Mouse (Mus musculus) spleen, adult 2 months (tissue): ENCODE results near the gene Pde4d. TPM values are rescaled to one million over a fixed set of nuclear protein-coding genes. Genes with fewer than 3 reads are reported as not detected.

Experiments used
- DNase-seq, 2 experiments: peaks; one replicate each; pipeline versions ENCODE4 v3.0.0 to v3.0.0-alpha.2; 2012 to 2021; ENCODE audit warnings: low spot score in 2 of 2, low read depth in 1 of 2
- H3K27ac ChIP-seq: fragments of 200-500 bp; 2 replicates; pipeline ENCODE4 v1.5.1; 2012; ENCODE audit warnings: low read length, inconsistent platforms; ENCODE audit not compliant: insufficient read depth
- H3K27me3 ChIP-seq: fragments of 200-500 bp; 2 replicates; pipeline ENCODE4 v1.6.1; 2012; ENCODE audit warnings: mild to moderate bottlenecking, moderate library complexity, low read length, inconsistent platforms; ENCODE audit not compliant: control insufficient read depth, insufficient read depth
- H3K36me3 ChIP-seq: fragments of 200-500 bp; 2 replicates; pipeline ENCODE4 v1.6.1; 2012; ENCODE audit warnings: mild to moderate bottlenecking, low read length, inconsistent platforms; ENCODE audit not compliant: control insufficient read depth, insufficient read depth
- H3K4me1 ChIP-seq: fragments of 200-500 bp; 2 replicates; pipeline ENCODE4 v1.6.1; 2011; ENCODE audit warnings: inconsistent platforms; ENCODE audit not compliant: control insufficient read depth, insufficient read depth, insufficient read length
- H3K4me3 ChIP-seq: fragments of 200-500 bp; 2 replicates; pipeline ENCODE4 v1.5.1; 2011; ENCODE audit warnings: mild to moderate bottlenecking, inconsistent platforms; ENCODE audit not compliant: insufficient read depth, insufficient read length; ENCODE audit errors: extremely low read depth
- CTCF ChIP-seq: fragments of 200-500 bp; IDR thresholded peaks from 2 replicates; pipeline ENCODE4 v1.5.1; 2011; ENCODE audit warnings: mild to moderate bottlenecking, inconsistent platforms; ENCODE audit not compliant: insufficient read depth, insufficient read length, insufficient replicate concordance; ENCODE audit errors: extremely low read depth
- POLR2A ChIP-seq: fragments of 200-500 bp; IDR thresholded peaks from 2 replicates; pipeline ENCODE4 v1.6.1; 2011; ENCODE audit warnings: low read depth, low read length, inconsistent platforms
- WGBS: fragments of 180-500 bp; shearing (Covaris S2); methylation state at CpG from one replicate; pipeline ENCODE4 v1.1.7; 2018; 5-methylcytosine and 5-hydroxymethylcytosine counted together
- polyA plus RNA-seq: library from polyadenylated mRNA; depleted of rRNA; stranded (reverse); fragments of >200 nt; gene quantifications from 2 replicates; pipeline ENCODE4 v1.2.3, GENCODE M21; 2012

Gene Pde4d
- polyA plus RNA-seq, 1 experiment: 4.8 TPM

- Histone ChIP-seq H3K4me3 (no peak overlapping the region), H3K27me3 (no peaks in the 10 kb centered on the region), H3K36me3 (no peaks in the 10 kb centered on the region), H3K4me1 (peaks cover 1% of the 10 kb centered on the region; the same call in 1 of the 2 replicates), H3K27ac (no peak overlapping the region)
- no peak for DNase-seq
- 89% methylated on average over 6 of the region's 6 CpGs for WGBS
- TF ChIP-seq POLR2A (no peak), CTCF (no peak)
Measured at GRCm38 (mm10) chr13:108428809-108429208, 20.9 kb upstream of the Pde4d start.

- 91% methylated on average over 2 of the region's 2 CpGs for WGBS
- no peak for DNase-seq
- Histone ChIP-seq H3K27ac (no peak overlapping the region), H3K27me3 (no peaks in the 10 kb centered on the region), H3K4me3 (no peak overlapping the region), H3K4me1 (peaks cover 1% of the 10 kb centered on the region; the same call in 1 of the 2 replicates), H3K36me3 (no peaks in the 10 kb centered on the region)
- TF ChIP-seq POLR2A (no peak), CTCF (no peak)
Measured at GRCm38 (mm10) chr13:108429623-108430022, 20.1 kb upstream of the Pde4d start.

- H3K36me3 ChIP-seq: no peaks in the 10 kb centered on the region
- WGBS: 96% methylated on average over 3 of the region's 3 CpGs
- no peak overlapping the region for H3K4me3 ChIP-seq
- H3K27me3 ChIP-seq: no peaks in the 10 kb centered on the region
- TF ChIP-seq CTCF: no peak
- no peak for TF ChIP-seq POLR2A
- no peak overlapping the region for H3K27ac ChIP-seq
- peaks cover 1% of the 10 kb centered on the region; the same call in 1 of the 2 replicates for H3K4me1 ChIP-seq
- no peak for DNase-seq
Measured at GRCm38 (mm10) chr13:108431776-108432175, 18.0 kb upstream of the Pde4d start.

- Histone ChIP-seq H3K4me1 (no peaks in the 10 kb centered on the region), H3K27me3 (no peaks in the 10 kb centered on the region), H3K27ac (no peak overlapping the region), H3K36me3 (no peaks in the 10 kb centered on the region), H3K4me3 (no peak overlapping the region)
- DNase-seq: no peak
- TF ChIP-seq CTCF (no peak), POLR2A (no peak)
Measured at GRCm38 (mm10) chr13:108435687-108436086, 14.1 kb upstream of the Pde4d start.

GRCm38 (mm10) chr13:108437424-108437823 is 12.3 kb upstream of the Pde4d start:
- H3K4me3 ChIP-seq: no peak overlapping the region
- DNase-seq: no peak
- WGBS: 89% methylated on average over 2 of the region's 2 CpGs
- TF ChIP-seq CTCF: no peak
- TF ChIP-seq POLR2A: no peak
- H3K4me1 ChIP-seq: no peaks in the 10 kb centered on the region
- no peaks in the 10 kb centered on the region for H3K27me3 ChIP-seq
- H3K27ac ChIP-seq: no peak overlapping the region
- H3K36me3 ChIP-seq: no peaks in the 10 kb centered on the region

GRCm38 (mm10) chr13:108439012-108439411 is 10.7 kb upstream of the Pde4d start:
- Histone ChIP-seq H3K27me3 (no peaks in the 10 kb centered on the region), H3K36me3 (no peaks in the 10 kb centered on the region), H3K4me3 (no peak overlapping the region), H3K27ac (no peak overlapping the region), H3K4me1 (no peaks in the 10 kb centered on the region)
- WGBS: 88% methylated on average over 1 of the region's 1 CpGs
- no peak for TF ChIP-seq CTCF
- no peak for TF ChIP-seq POLR2A
- DNase-seq: no peak

GRCm38 (mm10) chr13:108448348-108448931 is 1.3 kb upstream of the Pde4d start:
- Histone ChIP-seq H3K36me3 (no peaks in the 10 kb centered on the region), H3K4me1 (no peaks in the 10 kb centered on the region), H3K27ac (no peak overlapping the region), H3K27me3 (no peaks in the 10 kb centered on the region), H3K4me3 (no peak overlapping the region)
- WGBS: 81% methylated on average over 11 of the region's 11 CpGs
- no peak for DNase-seq
- TF ChIP-seq POLR2A: no peak

- WGBS: 37% methylated on average over 2 of the region's 2 CpGs
- Histone ChIP-seq H3K4me3 (no peak overlapping the region), H3K27ac (no peak overlapping the region), H3K36me3 (no peaks in the 10 kb centered on the region), H3K4me1 (no peaks in the 10 kb centered on the region), H3K27me3 (no peaks in the 10 kb centered on the region)
- TF ChIP-seq POLR2A (no peak), CTCF (no peak)
- no peak for DNase-seq
Measured at GRCm38 (mm10) chr13:108451122-108451521, 1.4 kb downstream of the Pde4d start.
